Mouse (Mus musculus) forebrain, embryonic 14.5 days (tissue): ENCODE measurements at regions not wholly inside any gene's neighbourhood (a gene's known extent, or its start where the extent isn't known, plus 50 kb on each side); places are given as distances from the start of the nearest gene placed in this dataset.
A peak's percentile ranks its signal among the peaks of the same experiment; 100 is the strongest.

Source experiments
- ATAC-seq: fragments of 200-750 bp; cut with Nextera tagmentation; 2 replicates; pipeline ENCODE4 v1.8.0; 2017; ENCODE audit warnings: mild to moderate bottlenecking, moderate library complexity
- DNase-seq: peaks from one replicate; pipeline ENCODE4 v3.0.0-alpha.2; 2015; ENCODE audit warnings: low spot score
- H3K27ac ChIP-seq: fragments of 300-500 bp; sonication (generic); 2 replicates; pipeline ENCODE4 v1.5.1; 2014; ENCODE audit warnings: low read depth, mild to moderate bottlenecking, control low read depth, low read length, moderate library complexity
- H3K27me3 ChIP-seq: fragments of 300-500 bp; sonication (generic); replicated peaks from 2 replicates; pipeline ENCODE4 v1.6.1; 2014; ENCODE audit warnings: low read length, control low read depth, mixed read lengths; ENCODE audit not compliant: control insufficient read depth, insufficient read depth
- H3K36me3 ChIP-seq: fragments of 300-500 bp; sonication (generic); 2 replicates; pipeline ENCODE4 v1.6.1; 2014; ENCODE audit warnings: low read length, control low read depth; ENCODE audit not compliant: control insufficient read depth, insufficient read depth
- H3K4me1 ChIP-seq: fragments of 300-500 bp; sonication (generic); 2 replicates; pipeline ENCODE4 v1.6.1; 2014; ENCODE audit warnings: antibody characterized with exemption, low read length, control low read depth; ENCODE audit not compliant: control insufficient read depth, insufficient read depth
- H3K4me2 ChIP-seq: fragments of 300-500 bp; sonication (generic); 2 replicates; pipeline ENCODE4 v1.6.1; 2014; ENCODE audit warnings: mild to moderate bottlenecking, control low read depth, low read length
- H3K4me3 ChIP-seq: fragments of 300-500 bp; sonication (generic); 2 replicates; pipeline ENCODE4 v1.5.1; 2014; ENCODE audit warnings: low read depth, low read length, control low read depth
- H3K9ac ChIP-seq: fragments of 300-500 bp; sonication (generic); 2 replicates; pipeline ENCODE4 v1.6.1; 2014; ENCODE audit warnings: mild to moderate bottlenecking, low read length, control low read depth, moderate library complexity
- H3K9me3 ChIP-seq: fragments of 300-500 bp; sonication (generic); replicated peaks from 2 replicates; pipeline ENCODE4 v1.6.1; 2016; ENCODE audit warnings: low read length, control low read depth, mixed read lengths; ENCODE audit not compliant: control insufficient read depth
- WGBS: fragments of 180-500 bp; shearing (Covaris S2); extraction: QIAGEN DNeasy Blood & Tissue Kit; methylation state at CpG from one replicate; pipeline ENCODE4 v1.1.7; 2014; 5-methylcytosine and 5-hydroxymethylcytosine counted together

DNA sequence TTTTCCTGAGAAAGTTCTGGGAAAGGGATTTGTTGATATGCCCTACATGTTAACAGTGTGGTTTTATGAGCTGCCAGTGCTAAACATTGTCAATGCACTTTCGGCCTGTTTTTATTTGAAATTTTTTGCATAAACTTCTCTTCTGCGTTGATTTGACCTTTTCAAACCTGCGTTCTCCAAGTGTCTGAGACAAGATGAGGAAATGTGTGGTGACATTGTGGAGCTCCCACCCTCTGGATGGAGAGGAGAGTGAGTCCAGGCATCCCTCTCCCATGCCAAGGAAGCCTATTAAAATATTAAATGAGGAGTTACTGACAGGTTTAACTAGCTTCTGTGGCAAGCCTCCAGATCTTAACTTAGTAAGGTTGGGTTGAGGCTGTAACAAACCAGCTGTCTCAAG lies 199.6 kb upstream of the Ldb2 start:
- Histone ChIP-seq H3K27me3 (no peaks in the 10 kb centered on the region), H3K27ac (no peak overlapping the region), H3K9me3 (no peaks in the 10 kb centered on the region), H3K4me3 (no peak overlapping the region), H3K4me2 (no peak overlapping the region), H3K36me3 (no peaks in the 10 kb centered on the region), H3K4me1 (0 out of 2 replicates have a peak, but pooled peaks cover 2% of the 10 kb centered on the region), H3K9ac (no peak overlapping the region)
- WGBS = 92% methylated on average over 3 of the region's 3 CpGs
- ATAC-seq (no peak), DNase-seq (peak; percentile 10)

DNA sequence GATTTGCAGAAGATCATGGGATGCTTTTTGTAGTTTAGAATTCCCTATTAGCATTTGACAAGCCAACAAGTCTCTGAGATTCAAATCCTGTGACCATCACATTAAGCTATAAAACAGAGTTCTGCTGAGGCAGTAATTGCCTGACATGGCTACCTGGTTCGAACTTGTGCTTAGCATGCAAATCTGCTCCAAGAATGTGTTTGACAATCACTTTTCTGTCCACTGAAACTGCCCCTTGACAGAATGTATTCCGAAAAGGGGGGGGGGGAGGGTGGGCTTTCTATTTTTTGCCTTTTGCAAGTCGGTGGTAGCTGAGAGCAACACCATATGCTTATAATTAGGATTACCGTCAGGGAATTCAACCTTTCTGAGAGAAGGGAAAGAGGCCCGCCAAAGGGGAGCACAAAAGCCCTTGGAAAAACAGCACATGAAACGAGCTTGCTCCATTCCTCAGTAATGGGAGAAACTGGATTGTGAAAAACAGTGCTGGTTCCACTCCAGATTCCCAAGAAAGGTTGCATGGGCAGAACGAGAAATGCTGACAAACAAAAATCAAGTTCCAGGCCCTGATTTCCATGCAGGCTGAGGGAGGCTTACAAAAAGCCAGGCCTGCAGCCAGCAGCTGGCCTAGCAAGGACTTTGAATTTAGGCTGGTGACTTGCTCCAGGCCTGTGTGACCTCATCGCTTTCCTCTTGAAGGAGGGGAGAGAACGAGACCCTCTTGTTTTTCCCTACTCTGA lies 176.1 kb upstream of the Ldb2 start:
- Histone ChIP-seq H3K27ac (peak overlapping the region; percentile 63), H3K9me3 (no peaks in the 10 kb centered on the region), H3K9ac (no peak overlapping the region), H3K4me2 (no peak overlapping the region), H3K4me3 (no peak overlapping the region), H3K4me1 (0 out of 2 replicates have a peak, but pooled peaks cover 2% of the 10 kb centered on the region), H3K27me3 (no peaks in the 10 kb centered on the region), H3K36me3 (no peaks in the 10 kb centered on the region)
- ATAC-seq = peak; percentile 89
- peak; percentile 83 for DNase-seq
- 5% methylated on average over 9 of the region's 9 CpGs for WGBS

DNA sequence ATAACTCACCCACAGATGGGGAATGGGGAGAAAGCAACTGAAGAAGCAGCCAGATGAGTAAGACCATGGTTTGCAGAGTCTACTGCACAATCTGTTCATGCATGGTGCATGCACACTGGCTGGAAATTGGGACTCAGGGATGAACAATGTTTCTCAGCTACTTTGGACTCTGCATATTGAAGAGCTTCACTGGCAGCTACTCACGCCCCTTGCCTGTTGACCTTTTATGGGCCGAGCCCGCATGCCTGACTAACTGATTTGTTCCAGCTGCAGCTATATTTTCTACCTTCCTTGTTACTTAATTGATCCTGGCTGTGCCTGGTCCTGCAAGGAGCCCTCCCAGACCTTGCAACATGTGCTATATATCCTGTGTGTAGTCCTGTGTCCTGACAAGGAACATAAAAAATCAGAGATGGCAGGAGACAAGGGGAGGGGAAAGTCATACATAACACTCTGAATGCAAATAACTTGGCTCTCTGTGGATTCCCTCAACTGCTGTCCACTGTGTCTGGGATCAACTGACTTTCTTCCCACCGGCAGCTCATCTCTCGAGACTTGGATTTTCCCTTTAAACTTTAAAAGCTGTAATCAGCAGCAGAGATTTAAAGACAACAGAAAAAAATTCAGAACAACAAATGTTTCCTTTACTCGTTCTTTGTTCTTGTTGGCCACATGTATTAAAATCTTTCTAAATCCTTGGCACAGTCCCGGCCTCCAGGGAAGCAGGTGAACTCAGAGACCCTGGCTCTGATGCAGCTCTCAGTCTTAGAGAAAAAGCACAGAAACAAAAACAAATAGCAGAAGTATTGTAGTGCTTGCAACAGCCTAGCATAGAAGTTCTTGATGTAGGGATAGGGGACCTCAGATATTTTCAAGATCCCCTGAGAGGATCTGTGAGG lies 143.8 kb upstream of the Ldb2 start:
- H3K9ac ChIP-seq = no peak overlapping the region
- H3K4me2 ChIP-seq = no peak overlapping the region
- no peaks in the 10 kb centered on the region for H3K4me1 ChIP-seq
- no peak for ATAC-seq
- no peaks in the 10 kb centered on the region for H3K9me3 ChIP-seq
- DNase-seq = no peak
- no peak overlapping the region for H3K27ac ChIP-seq
- 70% methylated on average over 7 of the region's 7 CpGs for WGBS
- no peaks in the 10 kb centered on the region for H3K27me3 ChIP-seq
- H3K4me3 ChIP-seq = no peak overlapping the region
- H3K36me3 ChIP-seq = no peaks in the 10 kb centered on the region

DNA sequence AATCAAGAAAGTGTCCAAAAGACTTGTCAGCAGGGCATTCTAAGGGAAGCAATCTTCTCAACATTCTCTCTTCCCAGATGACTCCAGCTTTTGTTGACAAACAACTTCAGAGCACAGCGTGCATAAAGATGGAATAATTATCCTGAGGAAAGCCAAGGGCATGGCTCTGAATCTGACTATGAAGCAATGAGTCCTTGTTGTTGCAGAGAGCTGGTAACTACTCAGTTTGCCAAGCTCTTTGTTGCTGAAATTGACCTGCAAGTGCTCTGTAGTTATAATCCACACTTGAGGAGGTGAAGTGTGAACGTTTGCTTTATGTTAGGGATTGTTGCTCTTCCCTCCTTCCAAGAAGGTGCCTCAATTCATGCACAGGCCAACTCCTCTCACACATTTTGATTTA lies 143.1 kb upstream of the Ldb2 start:
- Histone ChIP-seq H3K36me3 (no peaks in the 10 kb centered on the region), H3K4me2 (no peak overlapping the region), H3K27ac (no peak overlapping the region), H3K27me3 (no peaks in the 10 kb centered on the region), H3K9ac (no peak overlapping the region), H3K4me1 (no peaks in the 10 kb centered on the region), H3K9me3 (no peaks in the 10 kb centered on the region), H3K4me3 (no peak overlapping the region)
- ATAC-seq = no peak
- no peak for DNase-seq
- 65% methylated on average over 2 of the region's 2 CpGs for WGBS

DNA sequence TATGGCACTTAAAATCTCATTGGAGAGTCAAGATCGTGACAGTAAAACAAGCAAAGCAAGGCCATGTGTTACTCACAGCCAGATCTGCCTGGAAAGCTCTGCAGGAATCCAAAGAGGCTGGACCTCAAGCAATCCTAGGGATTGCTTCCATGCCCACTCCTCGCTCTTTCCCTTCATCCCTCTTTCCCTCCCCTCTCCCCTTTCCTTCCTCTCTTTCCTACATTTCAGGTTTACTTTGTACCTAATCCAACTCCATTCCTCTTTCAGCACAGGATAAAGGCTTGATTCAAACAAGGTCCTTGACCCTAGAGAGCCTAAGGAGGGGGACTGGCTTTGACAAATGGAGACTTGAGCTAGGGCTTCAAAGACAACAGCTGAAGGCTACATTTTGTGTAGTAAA lies 126.0 kb upstream of the Ldb2 start:
- Histone ChIP-seq H3K9ac (no peak overlapping the region), H3K4me1 (no peaks in the 10 kb centered on the region), H3K4me2 (no peak overlapping the region), H3K27me3 (no peaks in the 10 kb centered on the region), H3K36me3 (no peaks in the 10 kb centered on the region), H3K9me3 (no peaks in the 10 kb centered on the region), H3K27ac (no peak overlapping the region), H3K4me3 (no peak overlapping the region)
- ATAC-seq (no peak), DNase-seq (no peak)
- 57% methylated on average over 2 of the region's 2 CpGs for WGBS

DNA sequence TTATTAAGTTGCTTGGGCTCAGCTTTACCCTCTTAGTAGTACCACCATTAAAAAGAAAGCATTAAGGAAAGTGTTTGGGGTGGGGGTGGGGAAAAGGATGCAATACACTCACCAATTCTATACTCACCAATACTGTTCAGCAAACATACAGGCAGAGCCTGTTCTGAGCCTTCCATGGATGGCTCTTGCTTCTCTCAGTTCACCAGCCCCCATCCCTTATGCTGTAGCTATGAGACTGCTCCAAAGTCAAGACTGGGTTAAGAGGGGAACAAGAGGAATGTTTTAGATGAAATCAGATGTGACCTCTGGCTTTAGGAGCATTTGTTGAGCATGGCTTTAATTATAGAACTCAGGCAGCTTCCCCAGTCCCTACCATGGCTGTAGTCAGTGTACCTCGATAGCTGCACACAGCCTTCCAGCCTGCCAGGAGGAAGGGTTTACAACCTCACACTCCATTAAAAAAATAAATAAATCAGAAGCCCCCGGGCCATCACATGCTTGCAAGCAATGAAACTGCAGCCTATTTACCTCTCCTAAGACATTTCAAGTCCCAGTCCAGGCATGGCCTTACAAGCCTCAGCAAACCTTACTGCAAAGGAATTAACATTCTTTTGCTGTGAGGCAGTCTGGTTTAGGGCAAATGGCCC lies 122.8 kb upstream of the Ldb2 start:
- 82% methylated on average over 2 of the region's 2 CpGs for WGBS
- no peak overlapping the region for H3K9ac ChIP-seq
- DNase-seq = no peak
- no peaks in the 10 kb centered on the region for H3K36me3 ChIP-seq
- peaks cover 2% of the 10 kb centered on the region for H3K4me1 ChIP-seq
- ATAC-seq = no peak
- no peaks in the 10 kb centered on the region for H3K27me3 ChIP-seq
- no peak overlapping the region for H3K4me3 ChIP-seq
- no peak overlapping the region for H3K27ac ChIP-seq
- H3K4me2 ChIP-seq = no peak overlapping the region
- no peaks in the 10 kb centered on the region for H3K9me3 ChIP-seq

DNA sequence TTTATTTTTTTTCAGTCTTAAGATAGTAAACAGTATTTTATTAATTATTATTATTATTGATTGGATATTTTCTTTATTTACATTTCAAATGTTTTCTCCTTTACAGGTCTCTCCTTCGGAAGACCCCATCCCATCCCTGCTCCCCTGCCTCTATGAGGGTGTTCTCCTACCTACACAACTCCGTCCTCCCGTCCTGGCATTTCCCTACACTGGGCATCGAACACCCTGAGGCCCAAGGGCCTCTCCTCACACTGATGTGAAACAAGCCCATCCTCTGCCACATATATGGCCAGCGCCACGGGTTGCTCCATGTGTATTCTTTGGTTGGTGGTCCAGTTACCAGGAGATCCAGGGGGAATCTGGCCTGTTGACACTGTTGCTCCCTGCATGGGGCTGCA lies 118.3 kb upstream of the Ldb2 start:
- DNase-seq = no peak
- WGBS = 91% methylated on average over 6 of the region's 6 CpGs
- no peaks in the 10 kb centered on the region for H3K27me3 ChIP-seq
- peaks cover 4% of the 10 kb centered on the region for H3K4me1 ChIP-seq
- H3K36me3 ChIP-seq = no peaks in the 10 kb centered on the region
- H3K4me2 ChIP-seq = peak overlapping the region; percentile 43
- H3K9me3 ChIP-seq = no peaks in the 10 kb centered on the region
- no peak overlapping the region; the same call in 1 of the 2 replicates for H3K4me3 ChIP-seq
- H3K9ac ChIP-seq = no peak overlapping the region
- peak; percentile 57; the same call in 1 of the 2 replicates for ATAC-seq
- H3K27ac ChIP-seq = no peak overlapping the region

DNA sequence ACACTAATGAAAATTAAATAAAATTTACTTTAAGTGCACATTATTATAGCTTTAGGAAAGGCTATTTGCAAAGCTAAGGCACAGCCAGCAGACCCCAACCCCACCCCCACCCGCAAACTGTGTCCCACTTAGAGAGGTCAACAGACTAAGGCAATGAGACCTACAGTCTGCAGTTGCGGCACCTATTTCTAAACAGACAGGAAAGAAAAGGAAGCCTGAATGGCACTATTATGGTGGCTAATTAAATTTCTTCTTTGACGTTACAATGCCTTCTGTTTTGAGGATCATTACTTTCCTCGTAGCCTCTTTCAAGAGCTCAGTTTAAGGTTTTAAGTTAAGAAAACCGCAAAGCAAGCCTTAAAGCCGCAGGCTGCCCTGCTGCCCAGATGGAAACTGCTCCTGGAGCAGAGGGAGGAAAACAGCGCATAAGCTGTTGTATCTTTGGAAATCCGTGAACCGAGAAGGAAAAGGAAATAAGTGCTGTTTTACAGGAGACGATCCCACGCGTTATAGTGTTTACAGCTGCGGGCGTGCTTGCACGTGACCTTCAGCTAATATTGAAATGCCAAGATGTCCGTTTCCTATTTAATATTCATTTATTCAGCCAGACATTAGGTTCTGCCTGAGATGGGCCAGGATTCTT lies 117.8 kb upstream of the Ldb2 start:
- ATAC-seq (peak; percentile 54), DNase-seq (peak; percentile 42)
- 20% methylated on average over 16 of the region's 16 CpGs for whole genome bisulfite sequencing
- Histone ChIP-seq H3K4me3 (peak overlapping the region; percentile 10; the same call in 1 of the 2 replicates), H3K9me3 (no peaks in the 10 kb centered on the region), H3K36me3 (no peaks in the 10 kb centered on the region), H3K4me2 (peak overlapping the region; percentile 43), H3K9ac (0 out of 2 replicates have a peak overlapping the region, but pooled peaks have one; percentile 8), H3K27me3 (no peaks in the 10 kb centered on the region), H3K4me1 (peaks cover 4% of the 10 kb centered on the region), H3K27ac (no peak overlapping the region)
